Mouse (Mus musculus): Measurements from ENCODE around the gene Fam98a. TPM values are rescaled to one million over a fixed set of nuclear protein-coding genes. Genes with fewer than 3 reads are reported as not detected.

Gene Fam98a
- polyA plus RNA-seq, 1 experiment from 2014 or later, result 9.2 TPM

DNA sequence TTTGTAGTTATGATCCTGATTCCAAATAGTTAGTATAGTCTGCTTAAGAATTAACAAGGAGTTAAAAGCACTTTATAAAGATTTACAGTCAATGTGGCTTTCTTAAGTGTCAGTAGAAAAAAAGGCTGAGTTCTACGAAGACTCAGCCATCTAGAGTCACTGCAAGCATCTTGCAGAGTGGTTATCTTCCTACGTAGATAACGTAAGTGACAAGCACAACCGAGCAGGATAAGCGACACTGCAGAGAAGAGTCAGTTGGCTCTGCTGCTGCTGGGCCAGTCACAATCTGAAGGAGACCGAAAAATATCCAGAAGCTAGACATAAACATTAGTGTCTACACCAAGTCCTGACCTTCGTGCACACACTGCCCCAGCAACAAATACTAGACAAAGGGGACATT lies 8.3 kb downstream of the Fam98a start:
- ATAC-seq (replicated peaks; ENCODE audit: insufficient number of reproducible peaks, low FRiP score, low TSS enrichment), result no peak

DNA sequence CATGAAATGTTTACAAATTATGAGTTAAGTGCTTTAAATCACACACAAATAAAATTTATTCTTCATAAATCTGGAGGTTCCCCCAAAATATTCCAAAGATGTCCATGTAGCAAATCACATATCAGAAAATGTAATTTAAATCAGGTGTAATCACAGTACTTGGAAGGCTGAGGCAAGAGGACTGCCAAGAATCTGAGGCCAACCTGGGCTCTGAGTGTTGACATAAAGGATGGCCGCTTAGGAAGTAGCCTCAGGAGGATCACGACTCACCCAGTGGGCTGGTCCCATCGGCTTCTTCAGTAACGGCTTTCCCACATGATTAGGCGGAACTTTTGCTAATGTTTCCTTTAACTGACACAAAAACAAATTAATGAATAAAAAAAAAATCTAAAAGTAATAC lies 11.9 kb downstream of the Fam98a start:
- H3K36me3 ChIP-seq (ENCODE audit: control insufficient read depth, insufficient read depth, low read length), result peaks cover 8% of the 10 kb centered on the region
- H3K4me3 ChIP-seq (ENCODE audit: low read depth, low read length), result no peak overlapping the region
- no peak for ATAC-seq (replicated peaks; ENCODE audit: insufficient number of reproducible peaks, low FRiP score, low TSS enrichment)
- H3K9ac ChIP-seq (ENCODE audit: low read depth, low read length), result no peak overlapping the region
- no peaks in the 10 kb centered on the region for H3K9me3 ChIP-seq (replicated peaks; ENCODE audit: control insufficient read depth, low read length)
- no peak overlapping the region for H3K27ac ChIP-seq (ENCODE audit: low read depth, low read length)
- H3K27me3 ChIP-seq (ENCODE audit: control insufficient read depth, insufficient read depth, low read length), result no peaks in the 10 kb centered on the region
- H3K4me2 ChIP-seq, result no peak overlapping the region
- H3K4me1 ChIP-seq (ENCODE audit: control insufficient read depth, insufficient read depth, low read length), result peaks cover 9% of the 10 kb centered on the region
- WGBS (ENCODE audit: insufficient replicate concordance), result 64% methylated on average over 5 of the region's 5 CpGs

More for the DNA sequence above, 8.3 kb downstream of the Fam98a start:
- Histone ChIP-seq H3K4me1 (ENCODE audit: control insufficient read depth, insufficient read depth, low read length) (peaks cover 11% of the 10 kb centered on the region), H3K9ac (ENCODE audit: low read depth, low read length) (no peak overlapping the region), H3K36me3 (ENCODE audit: control insufficient read depth, insufficient read depth, low read length) (peaks cover 16% of the 10 kb centered on the region), H3K4me2 (no peak overlapping the region), H3K27ac (ENCODE audit: low read depth, low read length) (no peak overlapping the region), H3K27me3 (ENCODE audit: control insufficient read depth, insufficient read depth, low read length) (no peaks in the 10 kb centered on the region), H3K4me3 (ENCODE audit: low read depth, low read length) (no peak overlapping the region), H3K9me3 (replicated peaks; ENCODE audit: control insufficient read depth, low read length) (no peaks in the 10 kb centered on the region)
- 26% methylated on average over 7 of the region's 7 CpGs for WGBS (ENCODE audit: insufficient replicate concordance)

DNA sequence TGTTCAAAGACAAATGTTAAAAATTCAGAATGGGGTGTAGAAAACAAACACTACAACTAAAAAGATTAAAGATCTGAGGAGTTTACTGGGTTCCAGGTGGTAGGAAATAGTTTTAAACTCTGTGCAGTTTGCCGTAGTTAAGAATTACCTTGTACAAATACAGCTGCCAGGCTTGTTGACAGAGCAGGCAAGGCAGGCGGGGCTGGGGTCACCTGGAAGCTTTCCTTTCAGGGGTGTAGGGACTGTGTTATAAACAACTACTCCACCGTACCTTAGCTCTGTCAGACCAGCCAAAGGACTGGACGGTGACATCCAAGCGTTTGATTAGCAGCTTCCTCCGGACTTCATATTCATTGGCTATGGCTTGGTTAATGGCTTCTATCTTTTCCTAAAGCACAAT lies 12.6 kb downstream of the Fam98a start:
- H3K9me3 ChIP-seq (replicated peaks; ENCODE audit: control insufficient read depth, low read length), result no peaks in the 10 kb centered on the region
- peaks cover 8% of the 10 kb centered on the region for H3K36me3 ChIP-seq (ENCODE audit: control insufficient read depth, insufficient read depth, low read length)
- H3K4me2 ChIP-seq, result no peak overlapping the region
- H3K27me3 ChIP-seq (ENCODE audit: control insufficient read depth, insufficient read depth, low read length), result no peaks in the 10 kb centered on the region
- H3K4me1 ChIP-seq (ENCODE audit: control insufficient read depth, insufficient read depth, low read length), result peaks cover 6% of the 10 kb centered on the region
- H3K9ac ChIP-seq (ENCODE audit: low read depth, low read length), result no peak overlapping the region
- ATAC-seq (replicated peaks; ENCODE audit: insufficient number of reproducible peaks, low FRiP score, low TSS enrichment), result no peak
- H3K27ac ChIP-seq (ENCODE audit: low read depth, low read length), result no peak overlapping the region
- H3K4me3 ChIP-seq (ENCODE audit: low read depth, low read length), result no peak overlapping the region
- WGBS (ENCODE audit: insufficient replicate concordance), result 80% methylated on average over 6 of the region's 6 CpGs

DNA sequence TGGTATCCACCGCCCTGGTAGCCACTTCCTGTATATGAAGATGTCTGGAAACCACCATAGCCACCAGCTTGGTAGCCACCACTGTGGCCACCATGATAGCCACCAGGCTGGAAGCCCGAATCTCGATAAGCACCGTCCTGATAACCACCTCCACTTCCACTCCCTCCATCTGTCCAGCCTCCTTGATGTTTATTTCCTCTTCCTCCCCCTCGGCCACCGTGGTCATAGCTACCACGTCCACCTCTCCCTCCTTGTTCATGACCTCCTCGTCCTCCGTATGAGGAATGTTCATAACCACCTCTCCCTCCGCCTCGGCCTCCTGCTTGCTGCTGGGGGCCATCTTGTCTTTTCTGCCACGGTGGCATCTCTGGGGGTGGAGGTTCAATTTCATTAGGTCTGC lies 13.3 kb downstream of the Fam98a start:
- no peak for ATAC-seq (replicated peaks; ENCODE audit: insufficient number of reproducible peaks, low FRiP score, low TSS enrichment)
- Histone ChIP-seq H3K4me3 (ENCODE audit: low read depth, low read length) (no peak overlapping the region), H3K27me3 (ENCODE audit: control insufficient read depth, insufficient read depth, low read length) (no peaks in the 10 kb centered on the region), H3K4me2 (no peak overlapping the region), H3K9me3 (replicated peaks; ENCODE audit: control insufficient read depth, low read length) (no peaks in the 10 kb centered on the region), H3K36me3 (ENCODE audit: control insufficient read depth, insufficient read depth, low read length) (peaks cover 8% of the 10 kb centered on the region), H3K9ac (ENCODE audit: low read depth, low read length) (no peak overlapping the region), H3K27ac (ENCODE audit: low read depth, low read length) (no peak overlapping the region), H3K4me1 (ENCODE audit: control insufficient read depth, insufficient read depth, low read length) (peaks cover 3% of the 10 kb centered on the region)
- WGBS (ENCODE audit: insufficient replicate concordance), result 83% methylated on average over 12 of the region's 12 CpGs

DNA sequence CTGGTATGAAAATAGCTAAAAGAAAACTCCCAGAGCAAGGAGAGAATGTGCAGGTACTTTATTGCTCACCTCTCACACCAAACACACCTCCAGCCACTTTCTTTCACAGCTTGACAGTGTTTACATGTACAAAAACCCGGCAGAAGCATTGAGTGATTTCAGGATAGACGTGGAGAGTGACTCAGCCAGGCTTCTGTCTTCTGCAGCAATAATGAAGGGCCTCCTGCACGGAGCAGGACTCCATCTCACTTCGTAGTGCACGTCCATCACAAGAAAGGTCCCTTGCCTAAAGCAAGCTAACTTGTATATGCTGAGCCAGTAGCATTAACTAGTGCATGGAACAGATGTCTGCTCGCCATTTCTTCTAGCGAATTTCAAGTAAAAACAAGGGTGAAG lies 14.7 kb downstream of the Fam98a start:
- H3K27me3 ChIP-seq (ENCODE audit: control insufficient read depth, insufficient read depth, low read length), result no peaks in the 10 kb centered on the region
- no peak for ATAC-seq (replicated peaks; ENCODE audit: insufficient number of reproducible peaks, low FRiP score, low TSS enrichment)
- no peak overlapping the region for H3K4me2 ChIP-seq
- no peak overlapping the region for H3K27ac ChIP-seq (ENCODE audit: low read depth, low read length)
- peaks cover 8% of the 10 kb centered on the region for H3K36me3 ChIP-seq (ENCODE audit: control insufficient read depth, insufficient read depth, low read length)
- 81% methylated on average over 7 of the region's 7 CpGs for WGBS (ENCODE audit: insufficient replicate concordance)
- no peak overlapping the region for H3K4me3 ChIP-seq (ENCODE audit: low read depth, low read length)
- no peaks in the 10 kb centered on the region for H3K9me3 ChIP-seq (replicated peaks; ENCODE audit: control insufficient read depth, low read length)
- peaks cover 3% of the 10 kb centered on the region for H3K4me1 ChIP-seq (ENCODE audit: control insufficient read depth, insufficient read depth, low read length)
- no peak overlapping the region for H3K9ac ChIP-seq (ENCODE audit: low read depth, low read length)

DNA sequence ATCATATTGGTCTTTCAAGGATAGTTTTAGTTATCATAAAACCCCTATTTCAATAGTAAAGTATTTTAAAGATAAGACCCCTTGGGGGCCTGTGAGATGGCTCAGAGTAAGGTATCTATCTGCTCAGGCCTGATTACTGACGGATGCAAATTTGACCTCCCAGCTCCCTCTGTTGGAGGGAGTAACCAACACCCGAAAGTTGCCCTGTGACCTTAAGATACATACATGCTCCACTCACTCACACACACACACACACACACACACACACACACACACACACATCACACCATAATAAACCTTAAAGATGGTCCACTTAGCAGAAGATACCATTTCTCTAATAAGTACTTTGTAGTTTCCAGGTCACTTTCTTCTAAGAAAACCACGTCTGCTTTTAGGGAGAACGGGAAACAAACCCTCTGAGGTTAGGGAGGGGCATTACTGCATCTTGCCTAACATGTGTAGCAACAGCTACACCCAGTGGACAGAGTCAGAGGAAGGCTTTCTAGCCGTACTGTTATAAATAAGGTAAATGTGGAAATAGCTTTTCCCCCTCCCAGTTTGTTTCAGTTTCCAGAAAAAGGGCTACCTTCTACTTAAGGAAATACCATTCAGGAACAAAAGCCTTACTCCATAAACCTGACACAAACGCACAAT lies 15.2 kb downstream of the Fam98a start:
- Histone ChIP-seq H3K9me3 (replicated peaks; ENCODE audit: control insufficient read depth, low read length) (no peaks in the 10 kb centered on the region), H3K9ac (ENCODE audit: low read depth, low read length) (no peak overlapping the region), H3K4me1 (ENCODE audit: control insufficient read depth, insufficient read depth, low read length) (peaks cover 3% of the 10 kb centered on the region), H3K27ac (ENCODE audit: low read depth, low read length) (no peak overlapping the region), H3K4me2 (no peak overlapping the region), H3K4me3 (ENCODE audit: low read depth, low read length) (no peak overlapping the region), H3K27me3 (ENCODE audit: control insufficient read depth, insufficient read depth, low read length) (no peaks in the 10 kb centered on the region), H3K36me3 (ENCODE audit: control insufficient read depth, insufficient read depth, low read length) (peaks cover 7% of the 10 kb centered on the region)
- no peak for ATAC-seq (replicated peaks; ENCODE audit: insufficient number of reproducible peaks, low FRiP score, low TSS enrichment)
- WGBS (ENCODE audit: insufficient replicate concordance), result 38% methylated on average over 6 of the region's 6 CpGs

DNA sequence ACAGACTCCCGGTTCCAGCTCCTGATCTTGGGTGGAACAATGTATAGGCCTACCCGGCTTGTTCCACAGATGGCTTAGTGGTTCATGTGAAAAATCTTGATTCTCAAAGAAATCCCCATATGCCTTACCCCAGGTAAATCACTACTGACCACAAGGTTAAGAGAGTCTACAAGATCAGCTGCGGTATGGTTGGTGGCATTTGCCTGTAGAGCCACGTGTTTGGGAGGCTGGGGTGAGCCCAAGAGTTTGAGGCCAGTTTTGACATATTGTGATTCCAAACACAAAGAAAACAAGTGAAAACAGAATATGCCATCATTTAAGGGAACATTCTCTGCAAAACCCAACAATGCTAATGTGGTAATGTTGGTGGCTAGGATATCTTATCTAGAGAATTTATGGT lies 16.1 kb downstream of the Fam98a start:
- no peak for ATAC-seq (replicated peaks; ENCODE audit: insufficient number of reproducible peaks, low FRiP score, low TSS enrichment)

DNA sequence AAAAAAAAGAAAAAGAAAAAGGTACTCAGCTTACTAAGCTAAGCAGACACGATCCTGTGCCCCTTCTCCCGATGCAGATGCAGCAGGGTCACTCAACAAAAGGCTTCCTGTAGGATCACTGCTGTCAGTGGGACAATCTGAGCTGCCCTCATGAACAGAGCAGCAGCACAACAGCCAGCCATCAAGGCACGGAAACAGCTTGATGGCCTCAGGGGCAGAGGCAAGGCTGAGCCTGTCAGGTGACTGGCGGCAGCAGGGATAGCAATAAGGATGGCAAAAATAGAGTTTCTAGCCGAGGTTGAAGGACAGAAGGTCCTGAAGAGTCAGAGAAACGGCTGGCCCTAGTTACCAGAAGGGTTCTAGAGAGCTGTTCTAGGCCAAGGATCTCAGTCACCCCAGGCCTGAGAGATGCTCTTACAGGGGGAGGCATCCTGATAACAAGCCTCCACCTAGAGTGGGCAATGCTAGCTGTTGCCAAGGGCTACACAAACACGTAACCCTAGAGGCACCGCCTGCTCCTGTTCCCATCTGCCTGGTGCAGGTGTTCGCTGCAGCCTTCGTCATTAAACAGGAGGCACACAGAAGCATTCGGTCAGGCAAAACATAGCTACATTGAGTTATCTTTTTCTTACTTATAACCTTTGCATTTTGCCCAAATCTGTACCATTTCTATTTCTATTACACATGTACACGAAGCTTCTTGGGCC lies 17.3 kb downstream of the Fam98a start:
- peaks cover 3% of the 10 kb centered on the region for H3K4me1 ChIP-seq (ENCODE audit: control insufficient read depth, insufficient read depth, low read length)
- no peak overlapping the region for H3K9ac ChIP-seq (ENCODE audit: low read depth, low read length)
- H3K9me3 ChIP-seq (replicated peaks; ENCODE audit: control insufficient read depth, low read length), result no peaks in the 10 kb centered on the region
- no peak overlapping the region for H3K4me3 ChIP-seq (ENCODE audit: low read depth, low read length)
- H3K27me3 ChIP-seq (ENCODE audit: control insufficient read depth, insufficient read depth, low read length), result no peaks in the 10 kb centered on the region
- no peak overlapping the region for H3K27ac ChIP-seq (ENCODE audit: low read depth, low read length)
- 70% methylated on average over 12 of the region's 12 CpGs for WGBS (ENCODE audit: insufficient replicate concordance)
- H3K4me2 ChIP-seq, result no peak overlapping the region
- peaks cover 4% of the 10 kb centered on the region for H3K36me3 ChIP-seq (ENCODE audit: control insufficient read depth, insufficient read depth, low read length)
- no peak for ATAC-seq (replicated peaks; ENCODE audit: insufficient number of reproducible peaks, low FRiP score, low TSS enrichment)

More for the DNA sequence above, 16.1 kb downstream of the Fam98a start:
- H3K27ac ChIP-seq (ENCODE audit: low read depth, low read length), result no peak overlapping the region
- 93% methylated on average over 4 of the region's 4 CpGs for WGBS (ENCODE audit: insufficient replicate concordance)
- peaks cover 6% of the 10 kb centered on the region for H3K36me3 ChIP-seq (ENCODE audit: control insufficient read depth, insufficient read depth, low read length)
- no peak overlapping the region for H3K9ac ChIP-seq (ENCODE audit: low read depth, low read length)
- no peaks in the 10 kb centered on the region for H3K9me3 ChIP-seq (replicated peaks; ENCODE audit: control insufficient read depth, low read length)
- no peaks in the 10 kb centered on the region for H3K27me3 ChIP-seq (ENCODE audit: control insufficient read depth, insufficient read depth, low read length)
- peaks cover 3% of the 10 kb centered on the region for H3K4me1 ChIP-seq (ENCODE audit: control insufficient read depth, insufficient read depth, low read length)
- no peak overlapping the region for H3K4me3 ChIP-seq (ENCODE audit: low read depth, low read length)
- no peak overlapping the region for H3K4me2 ChIP-seq

All from heart, embryonic 11.5 days (tissue).